Mouse (Mus musculus) forebrain, embryonic 16.5 days (tissue): Measurements from ENCODE around the gene Zfp948. TPM values are rescaled to one million over a fixed set of nuclear protein-coding genes. Genes with fewer than 3 reads are reported as not detected.

ENCODE experiments used
- ATAC-seq: fragments of 200-750 bp; cut with Nextera tagmentation; 2 replicates; pipeline ENCODE4 v1.8.0; 2017; ENCODE audit warnings: mild to moderate bottlenecking, moderate library complexity
- H3K27ac ChIP-seq: fragments of 300-500 bp; sonication (generic); 2 replicates; pipeline ENCODE4 v1.5.1; 2014; ENCODE audit warnings: low read length, control low read depth
- H3K27me3 ChIP-seq: fragments of 300-500 bp; sonication (generic); replicated peaks from 2 replicates; pipeline ENCODE4 v1.6.1; 2014; ENCODE audit warnings: low read length; ENCODE audit not compliant: control insufficient read depth, insufficient read depth
- H3K36me3 ChIP-seq: fragments of 300-500 bp; sonication (generic); 2 replicates; pipeline ENCODE4 v1.6.1; 2014; ENCODE audit not compliant: control insufficient read depth, insufficient read depth
- H3K4me1 ChIP-seq: fragments of 300-500 bp; sonication (generic); replicated peaks from 2 replicates; pipeline ENCODE4 v1.6.1; 2014; ENCODE audit warnings: low read length; ENCODE audit not compliant: control insufficient read depth, insufficient read depth
- H3K4me2 ChIP-seq: fragments of 300-500 bp; sonication (generic); 2 replicates; pipeline ENCODE4 v1.6.1; 2014; ENCODE audit warnings: mild to moderate bottlenecking, low read length, control low read depth
- H3K4me3 ChIP-seq: fragments of 300-500 bp; sonication (generic); replicated peaks from 2 replicates; pipeline ENCODE4 v1.5.1; 2014; ENCODE audit warnings: mild to moderate bottlenecking, low read length, control low read depth
- H3K9ac ChIP-seq: fragments of 300-500 bp; sonication (generic); replicated peaks from 2 replicates; pipeline ENCODE4 v1.6.1; 2014; ENCODE audit warnings: low read depth, low read length, control low read depth
- H3K9me3 ChIP-seq: fragments of 300-500 bp; sonication (generic); 2 replicates; pipeline ENCODE4 v1.6.1; 2016; ENCODE audit warnings: low read length; ENCODE audit not compliant: control insufficient read depth
- WGBS: fragments of 180-500 bp; shearing (Covaris S2); extraction: QIAGEN DNeasy Blood & Tissue Kit; methylation state at CpG from one replicate; pipeline ENCODE4 v1.1.7; 2014; 5-methylcytosine and 5-hydroxymethylcytosine counted together
- polyA plus RNA-seq: library from polyadenylated mRNA; unstranded; fragments of >200 nt; fragmentation: Nextera tagmentation; extraction: Ambion mirVana; gene quantifications from 2 replicates; pipeline ENCODE4 v1.2.1, GENCODE M21; 2015

The Zfp948 gene
- 20.9 and 24.0 TPM in 2 replicates for polyA plus RNA-seq

- Histone ChIP-seq H3K4me2 (peak within 1 kb of the TSS; percentile 74), H3K36me3 (0 out of 2 replicates have a peak, but pooled peaks cover 3% of the 10 kb centered on the region), H3K9ac (peak within 1 kb of the TSS; percentile 78), H3K4me3 (peak within 1 kb of the TSS; percentile 76), H3K9me3 (no peaks in the 10 kb centered on the region), H3K4me1 (peaks cover 14% of the 10 kb centered on the region), H3K27ac (peak within 1 kb of the TSS; percentile 94), H3K27me3 (no peaks in the 10 kb centered on the region)
- WGBS, result under 1% methylated on average over 29 of the region's 29 CpGs
- peak; percentile 95 for ATAC-seq
Observed at GRCm38 (mm10) chr17:21566728-21567349, at the start of gene Zfp948. Gene Zfp948, plus strand, starts transcription at chr17:21567008.

GRCm38 (mm10) chr17:21517130-21517671 is 49.6 kb upstream of the Zfp948 start:
- ATAC-seq, result no peak
- Histone ChIP-seq H3K9me3 (no peaks in the 10 kb centered on the region), H3K4me3 (peak overlapping the region; percentile 65), H3K27me3 (no peaks in the 10 kb centered on the region), H3K4me2 (peak overlapping the region; percentile 93), H3K4me1 (peaks cover 6% of the 10 kb centered on the region), H3K27ac (peak overlapping the region; percentile 75; the same call in 1 of the 2 replicates), H3K9ac (peak overlapping the region; percentile 66), H3K36me3 (no peaks in the 10 kb centered on the region)
- WGBS, result 33% methylated on average over 4 of the region's 4 CpGs

- H3K27ac ChIP-seq, result no peak overlapping the region
- no peaks in the 10 kb centered on the region for H3K27me3 ChIP-seq
- H3K9me3 ChIP-seq, result no peaks in the 10 kb centered on the region
- no peak overlapping the region for H3K4me2 ChIP-seq
- H3K36me3 ChIP-seq, result no peaks in the 10 kb centered on the region
- no peak overlapping the region for H3K4me3 ChIP-seq
- no peak overlapping the region for H3K9ac ChIP-seq
- H3K4me1 ChIP-seq, result peaks cover 4% of the 10 kb centered on the region
- no peak for ATAC-seq
Observed at GRCm38 (mm10) chr17:21526270-21526669, 40.5 kb upstream of the Zfp948 start.

GRCm38 (mm10) chr17:21530645-21531330 is 36.0 kb upstream of the Zfp948 start:
- no peak overlapping the region for H3K4me2 ChIP-seq
- H3K4me1 ChIP-seq, result peaks cover 23% of the 10 kb centered on the region
- WGBS, result 65% methylated on average over 5 of the region's 5 CpGs
- H3K27me3 ChIP-seq, result no peaks in the 10 kb centered on the region
- H3K27ac ChIP-seq, result no peak overlapping the region
- H3K9me3 ChIP-seq, result no peaks in the 10 kb centered on the region
- no peak overlapping the region for H3K9ac ChIP-seq
- ATAC-seq, result no peak
- no peaks in the 10 kb centered on the region for H3K36me3 ChIP-seq
- no peak overlapping the region for H3K4me3 ChIP-seq

- Histone ChIP-seq H3K27ac (peak overlapping the region; percentile 90), H3K4me3 (peak overlapping the region; percentile 59), H3K9me3 (no peaks in the 10 kb centered on the region), H3K4me1 (peaks cover 23% of the 10 kb centered on the region), H3K27me3 (no peaks in the 10 kb centered on the region), H3K9ac (peak overlapping the region; percentile 96), H3K36me3 (no peaks in the 10 kb centered on the region), H3K4me2 (peak overlapping the region; percentile 81)
- WGBS, result 63% methylated on average over 5 of the region's 5 CpGs
- ATAC-seq, result no peak
Observed at GRCm38 (mm10) chr17:21531621-21532020, 35.2 kb upstream of the Zfp948 start.

- Histone ChIP-seq H3K4me2 (peak overlapping the region; percentile 81), H3K27ac (peak overlapping the region; percentile 90), H3K36me3 (no peaks in the 10 kb centered on the region), H3K27me3 (no peaks in the 10 kb centered on the region), H3K4me3 (peak overlapping the region; percentile 59), H3K9ac (peak overlapping the region; percentile 96), H3K4me1 (peaks cover 23% of the 10 kb centered on the region), H3K9me3 (no peaks in the 10 kb centered on the region)
- under 1% methylated on average over 52 of the region's 54 CpGs for WGBS
- peak; percentile 89 for ATAC-seq
Observed at GRCm38 (mm10) chr17:21532101-21532951, 34.5 kb upstream of the Zfp948 start.

- ATAC-seq, result no peak
- H3K27ac ChIP-seq, result no peak overlapping the region
- 95% methylated on average over 1 of the region's 1 CpGs for WGBS
- H3K4me2 ChIP-seq, result no peak overlapping the region
- H3K4me1 ChIP-seq, result peaks cover 23% of the 10 kb centered on the region
- H3K36me3 ChIP-seq, result no peaks in the 10 kb centered on the region
- no peaks in the 10 kb centered on the region for H3K27me3 ChIP-seq
- no peak overlapping the region for H3K4me3 ChIP-seq
- H3K9ac ChIP-seq, result no peak overlapping the region
- H3K9me3 ChIP-seq, result no peaks in the 10 kb centered on the region
Observed at GRCm38 (mm10) chr17:21533961-21534360, 32.8 kb upstream of the Zfp948 start.

GRCm38 (mm10) chr17:21534460-21535095 is 32.2 kb upstream of the Zfp948 start:
- Histone ChIP-seq H3K4me2 (no peak overlapping the region), H3K27me3 (no peaks in the 10 kb centered on the region), H3K9ac (no peak overlapping the region), H3K4me1 (peaks cover 23% of the 10 kb centered on the region), H3K4me3 (no peak overlapping the region), H3K9me3 (no peaks in the 10 kb centered on the region), H3K36me3 (no peaks in the 10 kb centered on the region), H3K27ac (no peak overlapping the region)
- peak; percentile 19; the same call in 1 of the 2 replicates for ATAC-seq
- 25% methylated on average over 4 of the region's 4 CpGs for WGBS
